In genomic region chr5:7448001-7448400, GRCm38 (mm10) we compare ENCODE assay signal across 16 mouse cellular contexts.
DNase-seq lines count a peak whose midpoint lies in the region; ATAC-seq lines count a peak whose summit lies in the region.
"Had no signal": no experiment of that assay in that cellular context is flagged by ENCODE, and none has a peak within 500 bp of the region (broad histone marks: within the 10 kb centered on the region; RNA-seq: fewer than 3 reads in every experiment).

No protein-coding gene starts in this region.

- peak; percentile 8 to 35 for DNase-seq in cerebellum, postnatal 25 days
- no peak for DNase-seq in cerebellum, adult 9-11 months
- peak; percentile 4 for DNase-seq in right cerebral cortex, postnatal 14 days
- no peak for DNase-seq in right cerebral cortex, postnatal 25 days
- peak; percentile 62 for DNase-seq in Muller cell, postnatal 12 days (ENCODE audit: inconsistent ontology term)
- peak; percentile 1 for DNase-seq in mesoderm, embryonic 11.5 days (ENCODE audit: low read depth, low spot score)
- DNase-seq: adrenal gland, adult 8-10 months; adrenal gland, postnatal 36 days; cerebellum, adult 18-20 months; gastrocnemius, postnatal 10 days; heart, adult 18-20 months; heart, postnatal 10 days; kidney, adult 11 months had no signal

- no peak for ATAC-seq in CD4-positive, CD25-positive, alpha-beta regulatory T cell, adult 4 months
- ATAC-seq: forebrain, embryonic 15.5 days; hindbrain, postnatal 0 days had no signal

Comparison
In these comparisons a context has a peak if more than half of its experiments do, and no peak if none do; other contexts are left out.
1. DNase-seq: peak in cerebellum, postnatal 25 days (2 of 2), right cerebral cortex, postnatal 14 days (single experiment), Muller cell, postnatal 12 days (single experiment) and mesoderm, embryonic 11.5 days (single experiment); none in cerebellum, adult 9-11 months (single experiment) and right cerebral cortex, postnatal 25 days (single experiment).